In genomic region chr2:107973528-107973927, GRCm38 (mm10) we compare ENCODE assay signal across 18 mouse cellular contexts.
A peak's percentile ranks its signal among the peaks of the same experiment; 100 is the strongest.
DNase-seq lines count a peak whose midpoint lies in the region; ATAC-seq and TF ChIP-seq lines count a peak whose summit lies in the region.
"Had no signal": no experiment of that assay in that cellular context is flagged by ENCODE, and none has a peak within 500 bp of the region (broad histone marks: within the 10 kb centered on the region; RNA-seq: fewer than 3 reads in every experiment).

No protein-coding gene starts in this region.

- no peak for ATAC-seq in liver, embryonic 11.5 days (replicated peaks; ENCODE audit: low FRiP score)
- ATAC-seq: forebrain, embryonic 16.5 days had no signal

- no peak overlapping the region for H3K4me3 ChIP-seq in layer of hippocampus, adult 2 months
- H3K4me3 ChIP-seq in C2C12 (ENCODE audit: insufficient read depth, poor library complexity, severe bottlenecking), result no peak overlapping the region
- H3K4me3 ChIP-seq in embryonic fibroblast, embryonic 13.5 days (ENCODE audit: insufficient read depth, low read length), result no peak overlapping the region
- H3K4me3 ChIP-seq in heart, adult 2 months, result no peak overlapping the region
- H3K4me3 ChIP-seq in liver, embryonic 11.5 days (ENCODE audit: low read depth, low read length), result no peak overlapping the region
- H3K4me3 ChIP-seq: embryonic facial prominence, embryonic 13.5 days; heart, embryonic 15.5 days; kidney, embryonic 15.5 days; limb, embryonic 15.5 days; lung, embryonic 15.5 days; neural tube, embryonic 13.5 days had no signal

- no peak for TF ChIP-seq POLR2A in embryonic fibroblast, embryonic 13.5 days (IDR thresholded peaks at IDR 0.05; ENCODE audit: low read depth, low read length)
- TF ChIP-seq POLR2A in heart, adult 2 months (IDR thresholded peaks at IDR 0.05; ENCODE audit: insufficient read depth, low read depth, low read length), result no peak

- no peaks in the 10 kb centered on the region for H3K27me3 ChIP-seq in C2C12 (ENCODE audit: control insufficient read depth, insufficient read depth, insufficient read length)
- no peaks in the 10 kb centered on the region for H3K27me3 ChIP-seq in heart, adult 2 months (ENCODE audit: control insufficient read depth, insufficient read depth, low read length)
- H3K27me3 ChIP-seq in liver, embryonic 11.5 days (replicated peaks; ENCODE audit: control insufficient read depth, insufficient read depth, low read length), result no peaks in the 10 kb centered on the region
- H3K27me3 ChIP-seq: embryonic facial prominence, embryonic 13.5 days; heart, embryonic 15.5 days; kidney, embryonic 15.5 days; limb, embryonic 15.5 days; lung, embryonic 15.5 days; neural tube, embryonic 13.5 days had no signal

- H3K36me3 ChIP-seq in C2C12 (ENCODE audit: control insufficient read depth, insufficient read depth), result no peaks in the 10 kb centered on the region
- no peaks in the 10 kb centered on the region for H3K36me3 ChIP-seq in heart, adult 2 months (ENCODE audit: control insufficient read depth, insufficient read depth, low read length)
- H3K36me3 ChIP-seq in liver, embryonic 11.5 days (ENCODE audit: control insufficient read depth, insufficient read depth, low read length), result no peaks in the 10 kb centered on the region
- H3K36me3 ChIP-seq: embryonic facial prominence, embryonic 13.5 days; heart, embryonic 15.5 days; kidney, embryonic 15.5 days; limb, embryonic 15.5 days; lung, embryonic 15.5 days; neural tube, embryonic 13.5 days had no signal

- H3K27ac ChIP-seq in layer of hippocampus, adult 2 months, result no peak overlapping the region
- no peak overlapping the region for H3K27ac ChIP-seq in embryonic fibroblast, embryonic 13.5 days (ENCODE audit: insufficient read depth, low read length)
- H3K27ac ChIP-seq in heart, adult 2 months, result no peak overlapping the region
- no peak overlapping the region for H3K27ac ChIP-seq in liver, embryonic 11.5 days (ENCODE audit: low read depth, low read length)
- H3K27ac ChIP-seq: embryonic facial prominence, embryonic 13.5 days; heart, embryonic 15.5 days; hindbrain, embryonic 14.5 days; kidney, embryonic 15.5 days; limb, embryonic 15.5 days; lung, embryonic 15.5 days; neural tube, embryonic 13.5 days had no signal

- intact Hi-C loops in heart, adult 2 months (cut with DNase I), result no loop called here

- no peaks in the 10 kb centered on the region for H3K79me3 ChIP-seq in C2C12 (ENCODE audit: low read depth)

- H3K9ac ChIP-seq in heart, adult 2 months (ENCODE audit: low read depth, low read length), result no peak overlapping the region
- no peak overlapping the region for H3K9ac ChIP-seq in liver, embryonic 11.5 days (ENCODE audit: low read depth, low read length)
- H3K9ac ChIP-seq: embryonic facial prominence, embryonic 13.5 days; heart, embryonic 15.5 days; hindbrain, embryonic 14.5 days; kidney, embryonic 15.5 days; limb, embryonic 15.5 days; lung, embryonic 15.5 days; neural tube, embryonic 13.5 days had no signal

- H3ac ChIP-seq in C2C12 (ENCODE audit: control insufficient read depth, insufficient read length, low read depth), result no peak overlapping the region

- TF ChIP-seq CTCF in layer of hippocampus, adult 2 months (conservative IDR thresholded peaks at IDR 0.05), result peak; percentile 59
- peak; percentile 18 for TF ChIP-seq CTCF in C2C12 (IDR thresholded peaks at IDR 0.05; ENCODE audit: control insufficient read depth, insufficient read depth, insufficient read length)
- TF ChIP-seq CTCF in embryonic fibroblast, embryonic 13.5 days (IDR thresholded peaks at IDR 0.05; ENCODE audit: borderline replicate concordance, insufficient read depth, low read length), result peak; percentile 28; the same call in 1 of the 2 replicates
- TF ChIP-seq CTCF in heart, adult 2 months (IDR thresholded peaks at IDR 0.05), result no peak

- no peak for TF ChIP-seq EP300 in heart, adult 2 months (IDR thresholded peaks at IDR 0.05; ENCODE audit: insufficient read depth, low read depth, low read length)

- no peaks in the 10 kb centered on the region for H3K79me2 ChIP-seq in C2C12 (ENCODE audit: control insufficient read depth, insufficient read depth)
- no peaks in the 10 kb centered on the region for H3K79me2 ChIP-seq in heart, adult 2 months (replicated peaks; ENCODE audit: control insufficient read depth, insufficient read depth, low read length)

- no peak overlapping the region for H3K4me2 ChIP-seq in liver, embryonic 11.5 days
- H3K4me2 ChIP-seq: embryonic facial prominence, embryonic 13.5 days; heart, embryonic 15.5 days; hindbrain, embryonic 14.5 days; kidney, embryonic 15.5 days; limb, embryonic 15.5 days; lung, embryonic 15.5 days; neural tube, embryonic 13.5 days had no signal

- WGBS in heart, adult 2 months, result 67% methylated on average over 4 of the region's 4 CpGs
- WGBS in liver, embryonic 11.5 days, result 69% methylated on average over 4 of the region's 4 CpGs

- H3K4me1 ChIP-seq in embryonic fibroblast, embryonic 13.5 days (ENCODE audit: control insufficient read depth, insufficient read depth, low read length), result no peaks in the 10 kb centered on the region
- no peaks in the 10 kb centered on the region for H3K4me1 ChIP-seq in heart, adult 2 months (ENCODE audit: control insufficient read depth, insufficient read depth, low read length)
- H3K4me1 ChIP-seq in liver, embryonic 11.5 days (replicated peaks; ENCODE audit: control insufficient read depth, insufficient read depth, low read length), result no peaks in the 10 kb centered on the region
- H3K4me1 ChIP-seq: embryonic facial prominence, embryonic 13.5 days; heart, embryonic 15.5 days; kidney, embryonic 15.5 days; limb, embryonic 15.5 days; lung, embryonic 15.5 days; neural tube, embryonic 13.5 days had no signal

- no peak for DNase-seq in layer of hippocampus, adult 2 months (ENCODE audit: low spot score in 2 of 2)
- DNase-seq in layer of hippocampus, postnatal 36 days, result no peak
- peak; percentile 49 for DNase-seq in Muller cell, postnatal 12 days (ENCODE audit: inconsistent ontology term)
- DNase-seq in heart, adult 2 months, result no peak
- no peak for DNase-seq in liver, embryonic 11.5 days (ENCODE audit: low spot score)
- DNase-seq: cerebellum, adult 9-10 months; gastrocnemius, postnatal 36 days; layer of hippocampus, adult 9-11 months had no signal

- no peaks in the 10 kb centered on the region for H3K9me3 ChIP-seq in liver, embryonic 11.5 days (ENCODE audit: control insufficient read depth, low read length)
- H3K9me3 ChIP-seq: embryonic facial prominence, embryonic 13.5 days; heart, embryonic 15.5 days; kidney, embryonic 15.5 days; limb, embryonic 15.5 days; lung, embryonic 15.5 days; neural tube, embryonic 13.5 days had no signal

TF ChIP-seq in C2C12, 6 proteins besides CTCF, POLR2A, EP300 and RAD21:
- TF ChIP-seq USF1 (IDR thresholded peaks at IDR 0.05; ENCODE audit: low read depth) (no peak), MYOD1 (IDR thresholded peaks at IDR 0.05; ENCODE audit: control insufficient read depth, insufficient read length, low read depth) (no peak), MAX (IDR thresholded peaks at IDR 0.05) (no peak), FOSL1 (IDR thresholded peaks at IDR 0.05; ENCODE audit: insufficient read depth, low read length, poor library complexity, severe bottlenecking) (no peak)
TF ChIP-seq in C2C12: peak in this region for 0.
